Mouse (Mus musculus) kidney, postnatal 10 days (tissue): Measurements from ENCODE around the gene Eef1a2.
A peak's percentile ranks its signal among the peaks of the same experiment; 100 is the strongest.

ENCODE experiments used
- DNase-seq: peaks from one replicate; pipeline ENCODE4 v3.0.0; 2021; ENCODE audit warnings: mixed read lengths

Gene Eef1a2

DNA sequence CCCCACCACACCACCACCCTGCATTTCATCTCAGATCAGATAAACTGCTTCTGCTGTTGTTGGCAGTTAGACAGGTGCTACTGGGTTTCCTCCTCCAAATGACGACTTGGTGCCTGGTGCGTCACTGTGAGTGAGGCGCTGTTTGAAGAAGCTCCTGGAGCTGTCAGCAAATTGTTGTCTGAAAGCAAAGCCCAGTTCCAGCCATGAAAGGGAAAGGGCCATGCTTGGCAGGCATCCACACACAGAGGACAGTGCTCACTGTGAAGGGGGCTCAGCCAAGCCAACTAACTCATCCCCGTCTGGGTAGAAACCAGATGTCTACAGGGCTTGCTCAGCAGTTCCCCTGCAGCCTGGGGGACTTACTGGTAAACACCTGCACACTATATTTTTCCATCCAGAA, 27.9 kb downstream of the Eef1a2 start:
- DNase-seq = no peak

GRCm38 (mm10) chr2:181127786-181128185, 29.0 kb downstream of the Eef1a2 start:
- DNase-seq = no peak

GRCm38 (mm10) chr2:181125726-181126455, 30.9 kb downstream of the Eef1a2 start:
- peak; percentile 46 for DNase-seq

GRCm38 (mm10) chr2:181122642-181123041, 34.2 kb downstream of the Eef1a2 start:
- DNase-seq = no peak

GRCm38 (mm10) chr2:181120922-181121449, 35.8 kb downstream of the Eef1a2 start:
- DNase-seq = no peak

DNA sequence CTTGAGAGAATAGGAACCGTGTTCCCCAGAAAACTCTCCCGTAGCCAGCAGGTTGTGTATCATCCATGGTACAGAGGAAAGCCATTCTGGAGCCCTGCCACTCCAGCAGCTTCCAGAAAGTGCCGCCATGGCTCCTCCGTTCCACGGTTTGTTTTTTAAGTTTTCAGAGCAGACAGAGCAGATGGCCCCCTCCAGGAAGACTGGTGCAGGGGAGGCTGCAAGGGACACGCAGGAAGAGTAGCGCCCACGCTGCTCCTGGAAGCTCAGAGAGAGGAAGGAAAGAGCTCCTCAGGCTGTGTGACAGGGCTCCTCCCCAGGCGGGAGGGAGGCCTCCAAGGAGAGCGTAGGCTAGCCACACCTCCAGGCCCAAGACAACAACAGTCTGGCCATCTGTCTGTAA, 36.9 kb downstream of the Eef1a2 start:
- DNase-seq = no peak

DNA sequence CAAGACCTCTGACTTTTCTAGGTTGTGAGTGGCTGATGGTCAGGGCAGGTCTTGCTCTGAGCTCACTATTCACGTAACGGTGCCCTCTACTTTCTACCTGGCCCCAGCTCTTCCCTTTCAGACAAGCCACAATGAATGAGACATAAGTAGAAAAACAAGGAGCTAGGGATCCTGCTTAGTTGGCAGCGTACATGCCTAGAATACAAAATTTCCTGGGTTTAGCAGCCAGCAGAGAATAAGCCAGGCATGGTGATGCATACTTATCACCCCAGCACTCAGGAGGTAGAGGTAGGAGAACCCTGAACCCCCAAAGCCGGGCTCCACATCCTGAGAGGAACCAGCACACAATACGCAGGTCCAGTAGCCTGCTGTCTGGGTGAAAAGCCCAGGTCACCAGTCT, 40.4 kb downstream of the Eef1a2 start:
- no peak for DNase-seq

GRCm38 (mm10) chr2:181115367-181115766, 41.4 kb downstream of the Eef1a2 start:
- no peak for DNase-seq

GRCm38 (mm10) chr2:181113762-181114361, 43.0 kb downstream of the Eef1a2 start:
- DNase-seq = no peak

GRCm38 (mm10) chr2:181111665-181112064, 45.1 kb downstream of the Eef1a2 start:
- no peak for DNase-seq

- no peak for DNase-seq
Observed at GRCm38 (mm10) chr2:181104111-181104510, 52.7 kb downstream of the Eef1a2 start.

DNA sequence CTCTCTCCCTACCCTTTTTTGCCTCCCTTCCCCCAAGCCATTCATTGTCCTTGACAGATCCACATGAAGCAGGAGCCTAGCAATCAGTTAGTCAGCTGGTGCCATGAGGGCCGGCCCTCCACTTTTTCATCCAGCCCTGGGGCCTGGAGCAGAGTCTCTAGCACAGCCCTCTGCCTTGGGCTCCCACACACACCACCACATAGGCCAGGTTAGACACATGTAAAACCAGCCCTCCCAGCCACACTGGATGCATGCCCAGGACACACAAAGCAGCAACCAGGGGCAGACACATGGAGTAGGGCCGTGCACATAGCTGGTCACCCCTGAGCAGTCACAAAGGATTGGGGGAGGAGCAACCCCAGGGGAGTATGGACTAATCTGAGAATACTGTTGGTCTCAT, 54.7 kb downstream of the Eef1a2 start:
- DNase-seq = no peak

DNA sequence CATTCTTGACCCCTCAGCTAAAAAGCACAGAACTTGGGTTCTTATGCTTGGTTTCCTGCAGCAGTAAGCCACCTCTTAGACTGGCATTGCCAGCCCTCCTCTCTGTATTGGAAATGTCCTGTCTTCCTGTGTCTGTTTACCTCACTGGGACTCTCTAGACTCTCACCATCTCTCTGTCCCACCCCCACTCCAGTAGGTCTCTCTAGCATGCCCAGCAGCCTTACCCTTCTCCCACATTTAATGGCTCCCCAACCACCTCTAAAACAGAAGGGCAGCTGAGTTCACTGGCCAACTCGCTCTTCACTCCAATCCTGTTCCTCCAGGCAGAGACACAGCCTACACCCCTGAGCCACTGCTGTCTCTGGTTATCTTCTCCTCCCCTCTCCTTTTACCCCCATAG, 55.2 kb downstream of the Eef1a2 start:
- no peak for DNase-seq

DNA sequence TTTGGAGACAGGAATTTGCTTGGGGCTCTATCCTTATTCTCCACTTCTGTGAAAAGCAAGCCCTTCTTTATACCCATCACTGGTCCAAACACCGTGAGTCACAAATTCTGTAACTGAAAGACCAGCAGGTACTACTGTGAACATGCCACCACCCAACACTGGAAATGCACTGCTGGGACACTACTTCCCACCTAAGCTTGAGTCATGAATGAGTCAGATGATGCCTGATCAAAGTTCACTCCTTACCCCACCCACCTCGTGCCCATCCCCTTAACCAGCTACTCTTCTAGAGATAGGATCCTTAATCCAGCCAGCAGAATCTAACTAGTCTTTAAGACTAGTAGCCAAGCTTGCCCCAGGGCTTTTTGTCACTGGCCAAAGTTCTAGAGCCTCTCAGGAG, 56.7 kb downstream of the Eef1a2 start:
- no peak for DNase-seq
